ENCODE assay signal across 11 mouse cellular contexts in genomic region chr6:55396622-55397041, GRCm38 (mm10). TPM values are rescaled to one million over a fixed set of nuclear protein-coding genes. Genes with fewer than 3 reads are reported as not detected.
DNase-seq lines count a peak whose midpoint lies in the region; ATAC-seq lines count a peak whose summit lies in the region.
"Had no signal": no experiment of that assay in that cellular context is flagged by ENCODE, and none has a peak within 500 bp of the region (broad histone marks: within the 10 kb centered on the region; RNA-seq: fewer than 3 reads in every experiment).

No protein-coding gene starts in this region.

- H3K9me3 ChIP-seq in limb, embryonic 12.5 days, result no peaks in the 10 kb centered on the region
- H3K9me3 ChIP-seq in limb, embryonic 10.5 days (replicated peaks), result no peaks in the 10 kb centered on the region
- no peaks in the 10 kb centered on the region for H3K9me3 ChIP-seq in midbrain, embryonic 12.5 days

- whole genome bisulfite sequencing in limb, embryonic 12.5 days, result 79% methylated on average over 11 of the region's 11 CpGs
- 85% methylated on average over 11 of the region's 11 CpGs for WGBS in limb, embryonic 10.5 days
- 62% methylated on average over 11 of the region's 11 CpGs for WGBS in midbrain, embryonic 12.5 days

- H3K4me2 ChIP-seq in limb, embryonic 12.5 days, result no peak overlapping the region
- no peak overlapping the region for H3K4me2 ChIP-seq in midbrain, embryonic 12.5 days (replicated peaks)

- H3K27ac ChIP-seq in limb, embryonic 12.5 days, result 0 out of 2 replicates have a peak overlapping the region, but pooled peaks have one; percentile 13
- H3K27ac ChIP-seq in limb, embryonic 10.5 days, result no peak overlapping the region
- H3K27ac ChIP-seq in midbrain, embryonic 12.5 days (replicated peaks), result 0 out of 2 replicates have a peak overlapping the region, but pooled peaks have one; percentile 39

- H3K36me3 ChIP-seq in limb, embryonic 12.5 days, result no peaks in the 10 kb centered on the region
- H3K36me3 ChIP-seq in limb, embryonic 10.5 days, result no peaks in the 10 kb centered on the region
- H3K36me3 ChIP-seq in midbrain, embryonic 12.5 days, result no peaks in the 10 kb centered on the region

- H3K4me3 ChIP-seq in limb, embryonic 12.5 days (replicated peaks), result no peak overlapping the region
- no peak overlapping the region for H3K4me3 ChIP-seq in limb, embryonic 10.5 days
- no peak overlapping the region for H3K4me3 ChIP-seq in midbrain, embryonic 12.5 days
- H3K4me3 ChIP-seq: myocyte had no signal

- H3K4me1 ChIP-seq in limb, embryonic 12.5 days (replicated peaks), result peaks cover 15% of the 10 kb centered on the region
- peaks cover 26% of the 10 kb centered on the region for H3K4me1 ChIP-seq in limb, embryonic 10.5 days
- H3K4me1 ChIP-seq in midbrain, embryonic 12.5 days, result peaks cover 27% of the 10 kb centered on the region

- H3K9ac ChIP-seq in limb, embryonic 12.5 days (replicated peaks), result no peak overlapping the region
- H3K9ac ChIP-seq in midbrain, embryonic 12.5 days (replicated peaks), result no peak overlapping the region

- peak; percentile 16; the same call in 1 of the 2 replicates for ATAC-seq in limb, embryonic 12.5 days (ENCODE audit: insufficient number of reproducible peaks, insufficient read depth, low FRiP score, low TSS enrichment, low read depth)
- ATAC-seq in midbrain, embryonic 12.5 days (ENCODE audit: low FRiP score, low read depth), result peak; percentile 64
- no peak for ATAC-seq in megakaryocyte-erythroid progenitor cell, adult 5-6 weeks (replicated peaks; ENCODE audit: low FRiP score, low TSS enrichment, poor library complexity, severe bottlenecking)
- ATAC-seq: Patski had no signal

- no peak for DNase-seq in limb, embryonic 10.5 days (ENCODE audit: low spot score)
- peak; percentile 87 for DNase-seq in cerebellum, adult 9-10 months
- DNase-seq in frontal cortex, postnatal 25 days (ENCODE audit: low spot score in 2 of 2), result peak; percentile 65 to 70
- DNase-seq in layer of hippocampus, adult 9-10 months (ENCODE audit: low spot score), result peak; percentile 59
- no peak for DNase-seq in adipocyte (ENCODE audit: low spot score)

- peaks cover 17% of the 10 kb centered on the region for H3K27me3 ChIP-seq in limb, embryonic 12.5 days
- H3K27me3 ChIP-seq in limb, embryonic 10.5 days (ENCODE audit: low read depth, poor library complexity, severe bottlenecking), result peaks cover 12% of the 10 kb centered on the region
- H3K27me3 ChIP-seq in midbrain, embryonic 12.5 days, result peaks cover 8% of the 10 kb centered on the region; the same call in 1 of the 2 replicates
- H3K27me3 ChIP-seq: Patski had no signal

RNA-seq across cellular contexts. Expression of gene Ghrhr, which starts 20.5 kb away (rescaled TPM):
- polyA plus RNA-seq in limb, embryonic 12.5 days (2016; fragmentation: Nextera tagmentation; extraction: Ambion mirVana), result not detected in 2 replicates
- polyA plus RNA-seq in limb, embryonic 10.5 days (2016; fragmentation: Nextera tagmentation; extraction: Ambion mirVana), result not detected in 2 replicates
- polyA plus RNA-seq in midbrain, embryonic 12.5 days (2016; fragmentation: Nextera tagmentation; extraction: Ambion mirVana), result not detected in 2 replicates
- total RNA-seq in megakaryocyte-erythroid progenitor cell, adult 5-6 weeks (2014; fragmentation: Nextera tagmentation), result not detected in 2 replicates
- not detected in 2 replicates for total RNA-seq in megakaryocyte-erythroid progenitor cell, adult 5-6 weeks (2017)
- total RNA-seq: gastrocnemius, adult 8-10 months had no signal
- polyA plus RNA-seq: myocyte had no signal

RNA-seq across cellular contexts. Expression of gene Adcyap1r1, which starts 55.1 kb away (rescaled TPM):
- 1.0 and 1.2 TPM in 2 replicates for polyA plus RNA-seq in limb, embryonic 12.5 days (2016; fragmentation: Nextera tagmentation; extraction: Ambion mirVana)
- polyA plus RNA-seq in limb, embryonic 10.5 days (2016; fragmentation: Nextera tagmentation; extraction: Ambion mirVana), result 0.83 and 0.90 TPM in 2 replicates
- 29.8 and 30.5 TPM in 2 replicates for polyA plus RNA-seq in midbrain, embryonic 12.5 days (2016; fragmentation: Nextera tagmentation; extraction: Ambion mirVana)
- not detected in 2 replicates for total RNA-seq in megakaryocyte-erythroid progenitor cell, adult 5-6 weeks (2014; fragmentation: Nextera tagmentation)
- not detected in 2 replicates for total RNA-seq in megakaryocyte-erythroid progenitor cell, adult 5-6 weeks (2017)
- polyA plus RNA-seq: myocyte had no signal

Comparison
In these comparisons a context has a peak if more than half of its experiments do, and no peak if none do; other contexts are left out.
1. DNase-seq: peak in cerebellum, adult 9-10 months (single experiment), frontal cortex, postnatal 25 days (2 of 2) and layer of hippocampus, adult 9-10 months (single experiment); none in limb, embryonic 10.5 days (single experiment) and adipocyte (single experiment).
2. RNA of gene Adcyap1r1, which starts 55.1 kb away (polyA plus RNA-seq): 29.8 to 30.5 TPM in midbrain, embryonic 12.5 days; 1.0 to 1.2 TPM in limb, embryonic 12.5 days and 0.83 to 0.90 TPM in limb, embryonic 10.5 days; every median in the first group is over 10 times any median in the second.